Comparison of ENCODE assay signal across 7 mouse cellular contexts in the genomic region with DNA sequence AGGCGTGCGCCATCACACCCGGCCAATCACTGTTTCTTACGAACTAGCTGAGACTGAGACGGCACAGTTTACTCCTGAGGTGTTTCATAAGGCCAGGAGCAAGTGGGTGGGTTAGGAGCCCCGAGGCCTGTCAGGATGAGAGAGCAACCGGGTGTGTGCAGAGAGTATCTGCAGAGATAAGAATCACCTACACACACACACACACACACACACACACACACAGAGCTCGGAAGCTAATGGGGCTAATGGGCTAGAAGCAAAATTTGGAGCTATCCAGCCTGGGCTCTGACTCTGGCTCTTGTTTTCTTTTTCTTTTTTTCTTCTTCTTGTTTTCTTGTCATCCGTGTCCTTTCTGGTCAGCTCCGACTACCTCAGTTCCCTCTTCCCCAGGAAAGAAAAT. TPM values are rescaled to one million over a fixed set of nuclear protein-coding genes. Genes with fewer than 3 reads are reported as not detected.
DNase-seq lines count a peak whose midpoint lies in the region; ATAC-seq and TF ChIP-seq lines count a peak whose summit lies in the region.

No protein-coding gene starts in this region.

- peak overlapping the region; percentile 43 for H3K4me2 ChIP-seq in lung, embryonic 15.5 days
- H3K4me2 ChIP-seq in embryonic facial prominence, embryonic 15.5 days (replicated peaks), result peak overlapping the region; percentile 33; the same call in 1 of the 2 replicates
- H3K4me2 ChIP-seq in limb, embryonic 11.5 days (ENCODE audit: low read depth, severe bottlenecking), result peak overlapping the region; percentile 40; the same call in 1 of the 2 replicates
- H3K4me2 ChIP-seq in neural tube, embryonic 15.5 days, result peak overlapping the region; percentile 44

- no peak for ATAC-seq in lung, embryonic 15.5 days (ENCODE audit: borderline replicate concordance, extremely low read depth, low FRiP score, low TSS enrichment)
- ATAC-seq in embryonic facial prominence, embryonic 15.5 days (ENCODE audit: insufficient number of reproducible peaks, low FRiP score, low TSS enrichment, low read depth), result no peak
- ATAC-seq in limb, embryonic 11.5 days (ENCODE audit: insufficient number of reproducible peaks, low FRiP score, low TSS enrichment, low read depth), result no peak
- 0 out of 2 replicates have a peak, but pooled peaks have one; percentile 0 for ATAC-seq in neural tube, embryonic 15.5 days (ENCODE audit: low FRiP score)

- peak overlapping the region; percentile 31 for H3K4me3 ChIP-seq in lung, embryonic 15.5 days
- H3K4me3 ChIP-seq in lung, adult 2 months (replicated peaks; ENCODE audit: extremely low read depth, low read depth, low read length), result no peak overlapping the region
- peak overlapping the region; percentile 32 for H3K4me3 ChIP-seq in embryonic facial prominence, embryonic 15.5 days (replicated peaks)
- H3K4me3 ChIP-seq in limb, embryonic 11.5 days (ENCODE audit: low read depth, low read length), result no peak overlapping the region
- peak overlapping the region; percentile 29 for H3K4me3 ChIP-seq in neural tube, embryonic 15.5 days (replicated peaks)

- no peak overlapping the region for H3K9ac ChIP-seq in lung, embryonic 15.5 days
- no peak overlapping the region for H3K9ac ChIP-seq in embryonic facial prominence, embryonic 15.5 days
- no peak overlapping the region for H3K9ac ChIP-seq in limb, embryonic 11.5 days (ENCODE audit: low read length)
- H3K9ac ChIP-seq in neural tube, embryonic 15.5 days (replicated peaks), result no peak overlapping the region

- no peaks in the 10 kb centered on the region for H3K9me3 ChIP-seq in lung, embryonic 15.5 days
- H3K9me3 ChIP-seq in embryonic facial prominence, embryonic 15.5 days (replicated peaks), result no peaks in the 10 kb centered on the region
- no peaks in the 10 kb centered on the region for H3K9me3 ChIP-seq in limb, embryonic 11.5 days (ENCODE audit: control insufficient read depth, low read length)
- no peaks in the 10 kb centered on the region for H3K9me3 ChIP-seq in neural tube, embryonic 15.5 days (replicated peaks)

- 75% methylated on average over 10 of the region's 10 CpGs for WGBS in lung, embryonic 15.5 days
- WGBS in lung, adult 2 months, result 77% methylated on average over 10 of the region's 10 CpGs
- 83% methylated on average over 10 of the region's 10 CpGs for WGBS in embryonic facial prominence, embryonic 15.5 days
- 91% methylated on average over 9 of the region's 10 CpGs for WGBS in limb, embryonic 11.5 days
- WGBS in neural tube, embryonic 15.5 days, result 86% methylated on average over 10 of the region's 10 CpGs

- no peak for TF ChIP-seq POLR2A in lung, adult 2 months (IDR thresholded peaks at IDR 0.05; ENCODE audit: borderline replicate concordance, extremely low read depth, low read depth, low read length)

- TF ChIP-seq CTCF in lung, adult 2 months (IDR thresholded peaks at IDR 0.05; ENCODE audit: insufficient read depth, low read length), result no peak

- 0 out of 2 replicates have a peak, but pooled peaks cover 1% of the 10 kb centered on the region for H3K4me1 ChIP-seq in lung, embryonic 15.5 days
- no peaks in the 10 kb centered on the region for H3K4me1 ChIP-seq in lung, adult 2 months (ENCODE audit: control insufficient read depth, insufficient read depth, low read length)
- H3K4me1 ChIP-seq in embryonic facial prominence, embryonic 15.5 days, result no peaks in the 10 kb centered on the region
- no peaks in the 10 kb centered on the region for H3K4me1 ChIP-seq in limb, embryonic 11.5 days (ENCODE audit: control insufficient read depth, insufficient read depth, low read length)
- H3K4me1 ChIP-seq in neural tube, embryonic 15.5 days, result 0 out of 2 replicates have a peak, but pooled peaks cover 2% of the 10 kb centered on the region

- no peaks in the 10 kb centered on the region for H3K36me3 ChIP-seq in lung, embryonic 15.5 days
- H3K36me3 ChIP-seq in embryonic facial prominence, embryonic 15.5 days, result no peaks in the 10 kb centered on the region
- no peaks in the 10 kb centered on the region for H3K36me3 ChIP-seq in limb, embryonic 11.5 days (ENCODE audit: control insufficient read depth, insufficient read depth, low read length)
- no peaks in the 10 kb centered on the region for H3K36me3 ChIP-seq in neural tube, embryonic 15.5 days

- no peak for DNase-seq in lung, adult 2 months
- DNase-seq in limb, embryonic 11.5 days (ENCODE audit: low spot score), result no peak
- DNase-seq in adipocyte (ENCODE audit: low spot score), result no peak
- no peak for DNase-seq in adrenal gland, adult 2 months

- no peak overlapping the region for H3K27ac ChIP-seq in lung, embryonic 15.5 days
- no peak overlapping the region for H3K27ac ChIP-seq in embryonic facial prominence, embryonic 15.5 days (replicated peaks)
- H3K27ac ChIP-seq in limb, embryonic 11.5 days (replicated peaks; ENCODE audit: low read depth, low read length), result no peak overlapping the region
- 0 out of 2 replicates have a peak overlapping the region, but pooled peaks have one; percentile 28 for H3K27ac ChIP-seq in neural tube, embryonic 15.5 days (replicated peaks)

- no peaks in the 10 kb centered on the region for H3K27me3 ChIP-seq in lung, embryonic 15.5 days
- no peaks in the 10 kb centered on the region for H3K27me3 ChIP-seq in embryonic facial prominence, embryonic 15.5 days
- no peaks in the 10 kb centered on the region for H3K27me3 ChIP-seq in limb, embryonic 11.5 days (ENCODE audit: control insufficient read depth, insufficient read depth, low read length)
- H3K27me3 ChIP-seq in neural tube, embryonic 15.5 days (replicated peaks), result no peaks in the 10 kb centered on the region

RNA-seq across cellular contexts. Expression of a gene that starts 5.2 kb away (rescaled TPM):
- polyA plus RNA-seq in lung, embryonic 15.5 days (2015; fragmentation: Nextera tagmentation; extraction: Ambion mirVana), result 0.26 and 0.62 TPM in 2 replicates
- polyA plus RNA-seq in lung, adult 2 months (2012; rRNA removed), result 9.4 and 9.7 TPM in 2 replicates
- 0.71 and 0.91 TPM in 2 replicates for polyA plus RNA-seq in embryonic facial prominence, embryonic 15.5 days (2015; fragmentation: Nextera tagmentation; extraction: Ambion mirVana)
- polyA plus RNA-seq in limb, embryonic 11.5 days (2014; fragmentation: Nextera tagmentation; extraction: Ambion mirVana), result 0.27 and 0.44 TPM in 2 replicates
- polyA plus RNA-seq in neural tube, embryonic 15.5 days (2015; fragmentation: Nextera tagmentation; extraction: Ambion mirVana), result 0.14 and 2.0 TPM in 2 replicates
- 1 to 10 TPM; 2.4 to 3.2 TPM for total RNA-seq in adrenal gland, adult 2 months (2021)
- polyA plus RNA-seq in adrenal gland, adult 2 months (2012; rRNA removed), result 2.1 and 2.5 TPM in 2 replicates

RNA-seq across cellular contexts. Expression of a gene that starts 21.0 kb away (rescaled TPM):
- 67.2 and 68.0 TPM in 2 replicates for polyA plus RNA-seq in lung, embryonic 15.5 days (2015; fragmentation: Nextera tagmentation; extraction: Ambion mirVana)
- 9.0 and 10.6 TPM in 2 replicates for polyA plus RNA-seq in lung, adult 2 months (2012; rRNA removed)
- polyA plus RNA-seq in embryonic facial prominence, embryonic 15.5 days (2015; fragmentation: Nextera tagmentation; extraction: Ambion mirVana), result 45.5 and 51.5 TPM in 2 replicates
- 95.7 and 102 TPM in 2 replicates for polyA plus RNA-seq in limb, embryonic 11.5 days (2014; fragmentation: Nextera tagmentation; extraction: Ambion mirVana)
- 34.6 and 42.5 TPM in 2 replicates for polyA plus RNA-seq in neural tube, embryonic 15.5 days (2015; fragmentation: Nextera tagmentation; extraction: Ambion mirVana)
- 10 to 100 TPM in 1 of 2 experiments, 1 to 10 TPM in 1; 9.1 to 11.2 TPM for total RNA-seq in adrenal gland, adult 2 months (2021)
- polyA plus RNA-seq in adrenal gland, adult 2 months (2012; rRNA removed), result 4.9 and 5.5 TPM in 2 replicates

RNA-seq across cellular contexts. Expression of a gene that starts 37.1 kb away (rescaled TPM):
- polyA plus RNA-seq in lung, embryonic 15.5 days (2015; fragmentation: Nextera tagmentation; extraction: Ambion mirVana), result 20.9 and 24.2 TPM in 2 replicates
- polyA plus RNA-seq in lung, adult 2 months (2012; rRNA removed), result 137 and 139 TPM in 2 replicates
- 28.1 and 30.7 TPM in 2 replicates for polyA plus RNA-seq in embryonic facial prominence, embryonic 15.5 days (2015; fragmentation: Nextera tagmentation; extraction: Ambion mirVana)
- 12.4 and 15.6 TPM in 2 replicates for polyA plus RNA-seq in limb, embryonic 11.5 days (2014; fragmentation: Nextera tagmentation; extraction: Ambion mirVana)
- polyA plus RNA-seq in neural tube, embryonic 15.5 days (2015; fragmentation: Nextera tagmentation; extraction: Ambion mirVana), result 56.2 and 64.9 TPM in 2 replicates
- 10 to 100 TPM; 52.4 to 57.7 TPM for total RNA-seq in adrenal gland, adult 2 months (2021)
- 213 and 220 TPM in 2 replicates for polyA plus RNA-seq in adrenal gland, adult 2 months (2012; rRNA removed)

RNA-seq across cellular contexts. Expression of a gene that starts 50.1 kb away (rescaled TPM):
- 508 and 532 TPM in 2 replicates for polyA plus RNA-seq in lung, embryonic 15.5 days (2015; fragmentation: Nextera tagmentation; extraction: Ambion mirVana)
- polyA plus RNA-seq in lung, adult 2 months (2012; rRNA removed), result 60.2 and 92.3 TPM in 2 replicates
- polyA plus RNA-seq in embryonic facial prominence, embryonic 15.5 days (2015; fragmentation: Nextera tagmentation; extraction: Ambion mirVana), result 390 and 425 TPM in 2 replicates
- 538 and 539 TPM in 2 replicates for polyA plus RNA-seq in limb, embryonic 11.5 days (2014; fragmentation: Nextera tagmentation; extraction: Ambion mirVana)
- polyA plus RNA-seq in neural tube, embryonic 15.5 days (2015; fragmentation: Nextera tagmentation; extraction: Ambion mirVana), result 309 and 341 TPM in 2 replicates
- total RNA-seq in adrenal gland, adult 2 months (2021), result 100 to 1,000 TPM in 1 of 2 experiments, 10 to 100 TPM in 1; 54.5 to 106 TPM
- 28.5 and 30.7 TPM in 2 replicates for polyA plus RNA-seq in adrenal gland, adult 2 months (2012; rRNA removed)

Comparison
In these comparisons a context has a peak if more than half of its experiments do, and no peak if none do; other contexts are left out.
1. H3K4me3 ChIP-seq: peak in lung, embryonic 15.5 days (single experiment), embryonic facial prominence, embryonic 15.5 days (single experiment) and neural tube, embryonic 15.5 days (single experiment); none in lung, adult 2 months (single experiment) and limb, embryonic 11.5 days (single experiment).
2. Peak in every context shown above with its lines, with median percentiles within 50 percentile points of each other: H3K4me2 ChIP-seq.